Mouse (Mus musculus) bone marrow macrophage, adult 2 months (primary cell): Measurements from ENCODE around the gene Kdm4a. TPM values are rescaled to one million over a fixed set of nuclear protein-coding genes. Genes with fewer than 3 reads are reported as not detected.

ENCODE experiments used
- H3K27ac ChIP-seq: 2 replicates; pipeline ENCODE4 v1.5.1; 2012; ENCODE audit warnings: low read depth, low read length; ENCODE audit not compliant: insufficient read depth
- H3K4me1 ChIP-seq: 2 replicates; pipeline ENCODE4 v1.6.1; 2012; ENCODE audit warnings: low read length; ENCODE audit not compliant: control insufficient read depth, insufficient read depth
- H3K4me3 ChIP-seq: 2 replicates; pipeline ENCODE4 v1.5.1; 2012; ENCODE audit warnings: mild to moderate bottlenecking, low read length, moderate library complexity; ENCODE audit not compliant: insufficient read depth
- CTCF ChIP-seq: IDR thresholded peaks from 2 replicates; pipeline ENCODE4 v1.5.1; 2012; ENCODE audit warnings: low read depth, mild to moderate bottlenecking, low read length, moderate library complexity
- POLR2A ChIP-seq: IDR thresholded peaks from 2 replicates; pipeline ENCODE4 v1.6.1; 2012; ENCODE audit warnings: mild to moderate bottlenecking, low read depth, low read length, borderline replicate concordance
- polyA plus RNA-seq: library from polyadenylated mRNA; stranded (reverse); fragments of >200 nt; gene quantifications from 2 replicates; pipeline ENCODE4 v1.2.4, GENCODE M21; 2012; ENCODE audit not compliant: missing spikeins, insufficient read depth, insufficient read length

Gene Kdm4a
- polyA plus RNA-seq, 1 experiment = 30.9 TPM

GRCm38 (mm10) chr4:118206918-118207640 is 27.2 kb upstream of the Kdm4a start:
- TF ChIP-seq CTCF (no peak), POLR2A (no peak)
- no peak overlapping the region for H3K4me3 ChIP-seq
- no peak overlapping the region for H3K27ac ChIP-seq
- H3K4me1 ChIP-seq = no peaks in the 10 kb centered on the region

GRCm38 (mm10) chr4:118205906-118206305 is 26.1 kb upstream of the Kdm4a start:
- Histone ChIP-seq H3K4me3 (no peak overlapping the region), H3K27ac (no peak overlapping the region), H3K4me1 (no peaks in the 10 kb centered on the region)
- TF ChIP-seq CTCF (no peak), POLR2A (no peak)

GRCm38 (mm10) chr4:118199093-118199492 is 19.2 kb upstream of the Kdm4a start:
- TF ChIP-seq CTCF (no peak), POLR2A (no peak)
- no peak overlapping the region for H3K27ac ChIP-seq
- no peak overlapping the region for H3K4me3 ChIP-seq
- no peaks in the 10 kb centered on the region for H3K4me1 ChIP-seq

GRCm38 (mm10) chr4:118198606-118199005 is 18.8 kb upstream of the Kdm4a start:
- Histone ChIP-seq H3K4me1 (no peaks in the 10 kb centered on the region), H3K27ac (no peak overlapping the region)
- TF ChIP-seq CTCF (no peak), POLR2A (no peak)

GRCm38 (mm10) chr4:118196185-118196584 is 16.3 kb upstream of the Kdm4a start:
- H3K4me1 ChIP-seq = no peaks in the 10 kb centered on the region
- H3K27ac ChIP-seq = no peak overlapping the region
- H3K4me3 ChIP-seq = no peak overlapping the region
- no peak for TF ChIP-seq CTCF
- no peak for TF ChIP-seq POLR2A

More at GRCm38 (mm10) chr4:118198606-118199005, 18.8 kb upstream of the Kdm4a start:
- no peak overlapping the region for H3K4me3 ChIP-seq

GRCm38 (mm10) chr4:118180301-118181080 is 648 bp upstream of the Kdm4a start:
- Histone ChIP-seq H3K4me1 (peaks cover 11% of the 10 kb centered on the region), H3K4me3 (peak overlapping the region; percentile 60), H3K27ac (peak overlapping the region; percentile 58)
- no peak for TF ChIP-seq POLR2A
- TF ChIP-seq CTCF = no peak

GRCm38 (mm10) chr4:118178952-118179466 is 834 bp downstream of the Kdm4a start:
- H3K4me3 ChIP-seq = peak overlapping the region; percentile 77
- H3K27ac ChIP-seq = peak overlapping the region; percentile 16
- peaks cover 11% of the 10 kb centered on the region for H3K4me1 ChIP-seq
- TF ChIP-seq POLR2A (no peak), CTCF (no peak)

GRCm38 (mm10) chr4:118172461-118172860 is 7.4 kb downstream of the Kdm4a start:
- peaks cover 3% of the 10 kb centered on the region; the same call in 1 of the 2 replicates for H3K4me1 ChIP-seq
- no peak for TF ChIP-seq CTCF
- no peak for TF ChIP-seq POLR2A
- no peak overlapping the region for H3K27ac ChIP-seq
- H3K4me3 ChIP-seq = no peak overlapping the region

- Histone ChIP-seq H3K4me1 (no peaks in the 10 kb centered on the region), H3K4me3 (no peak overlapping the region), H3K27ac (no peak overlapping the region)
- TF ChIP-seq POLR2A = no peak
- peak; percentile 50; the same call in 1 of the 2 replicates for TF ChIP-seq CTCF
These were observed 8.8 kb downstream of the Kdm4a start for GRCm38 (mm10) chr4:118171006-118171405.

- no peak for TF ChIP-seq POLR2A
- no peak for TF ChIP-seq CTCF
- Histone ChIP-seq H3K4me3 (no peak overlapping the region), H3K27ac (no peak overlapping the region), H3K4me1 (no peaks in the 10 kb centered on the region)
These were observed 17.7 kb downstream of the Kdm4a start for GRCm38 (mm10) chr4:118162123-118162522.
